Mouse (Mus musculus) spleen, adult 12 weeks (tissue): ENCODE measurements around the gene Rarres2.
A peak's percentile ranks its signal among the peaks of the same experiment; 100 is the strongest.

Experiments used
- DNase-seq: peaks from one replicate; pipeline ENCODE4 v3.0.0; 2022; ENCODE audit warnings: low spot score

The Rarres2 gene

DNA sequence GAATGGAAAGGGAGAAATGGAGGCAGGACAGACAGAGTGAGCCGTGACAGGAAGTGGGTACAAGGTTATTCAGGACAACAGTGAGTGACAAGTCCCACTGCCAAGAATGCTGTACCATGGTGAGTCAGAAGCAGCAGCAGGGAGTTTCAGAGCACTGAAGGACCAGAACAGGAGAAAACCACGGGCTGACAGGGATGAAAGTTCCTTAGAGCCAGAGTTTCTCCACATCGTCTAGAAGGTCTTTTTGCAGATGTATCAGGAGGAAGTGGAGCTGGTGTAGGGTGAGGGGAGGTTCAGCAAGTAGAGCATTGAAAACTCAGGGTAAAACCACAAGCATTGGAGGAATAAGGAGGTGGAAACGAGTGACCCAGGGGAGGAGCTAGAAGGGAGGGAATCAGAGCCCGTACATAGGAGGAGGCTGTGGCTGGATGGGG, 6.6 kb upstream of the Rarres2 start:
- no peak for DNase-seq

- no peak for DNase-seq
Observed at GRCm38 (mm10) chr6:48578736-48579135, 6.1 kb upstream of the Rarres2 start.

DNA sequence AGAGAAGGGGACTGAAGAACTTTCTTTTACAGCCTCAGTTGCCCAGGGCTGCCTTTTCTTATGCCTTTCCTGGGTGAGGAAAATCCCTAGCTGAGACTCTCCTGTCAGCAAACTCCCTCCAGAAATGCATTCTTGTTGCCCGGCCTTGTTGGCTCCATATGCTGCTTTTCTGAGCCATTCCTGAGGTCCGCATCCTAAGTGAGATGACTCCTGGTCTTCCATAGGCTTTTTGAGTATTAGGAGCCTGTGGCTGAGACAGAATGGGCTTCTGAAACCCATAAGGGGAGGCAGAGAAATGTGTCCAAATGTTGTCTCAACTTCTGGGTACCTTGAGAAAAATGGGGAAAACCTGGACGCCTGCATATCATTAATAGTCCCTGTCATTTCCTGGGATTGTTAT, 1.4 kb upstream of the Rarres2 start:
- DNase-seq = no peak

- no peak for DNase-seq
Observed at GRCm38 (mm10) chr6:48573280-48573679, 691 bp upstream of the Rarres2 start.

DNA sequence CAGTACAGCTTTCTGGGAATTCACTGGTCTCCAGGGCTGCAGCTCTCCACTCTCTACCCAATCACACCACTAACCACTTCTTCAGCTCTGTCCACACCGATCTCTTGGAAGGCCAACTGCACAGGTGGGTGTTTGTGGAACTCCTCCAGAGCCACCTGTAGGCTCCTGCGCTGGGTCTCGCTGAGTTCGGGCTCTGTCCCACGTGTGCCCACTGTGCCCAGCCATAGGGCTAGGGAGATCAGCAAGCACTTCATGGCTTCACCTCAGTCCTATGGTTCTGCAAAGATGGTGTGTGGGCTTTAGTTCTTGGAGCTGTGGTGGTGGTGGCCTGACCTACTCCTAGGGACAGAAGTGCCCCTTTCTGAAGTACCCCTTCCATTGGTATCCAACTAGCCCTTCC, 575 bp downstream of the Rarres2 start:
- no peak for DNase-seq

DNA sequence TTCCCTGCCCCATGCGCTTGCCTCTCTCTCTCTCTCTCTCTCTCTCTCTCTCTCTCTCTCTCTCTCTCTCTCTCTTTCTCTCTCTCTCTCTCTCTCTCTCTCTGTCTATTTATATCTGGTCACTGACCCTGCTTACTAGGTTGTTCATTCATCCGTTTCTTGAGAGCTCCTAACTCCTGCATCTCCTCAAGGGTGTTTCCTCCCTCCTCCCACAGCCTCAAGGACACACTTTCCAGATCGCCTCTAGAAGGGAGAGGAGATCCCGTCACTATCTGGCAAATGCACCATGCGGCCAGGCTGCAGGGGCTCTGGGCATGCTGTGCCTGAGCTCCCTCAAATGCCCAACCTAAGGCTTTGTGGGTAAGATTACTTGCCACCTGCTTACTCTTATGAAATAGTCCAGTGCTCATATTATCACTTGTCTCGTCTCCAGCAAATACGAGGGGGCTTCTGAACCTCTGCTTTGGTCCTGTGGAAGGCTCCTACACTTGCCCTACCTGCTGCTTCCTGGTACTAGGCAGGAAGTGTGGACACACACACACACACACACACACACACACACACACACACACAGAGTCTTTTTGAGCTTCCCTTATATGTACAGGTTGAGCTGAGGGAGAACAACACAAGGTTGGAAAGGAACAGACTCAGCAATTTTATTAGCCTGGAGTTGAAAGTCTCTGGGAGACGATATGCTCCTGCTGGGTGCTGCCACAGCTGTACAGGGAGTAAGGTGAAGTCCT, 3.4 kb downstream of the Rarres2 start:
- no peak for DNase-seq

GRCm38 (mm10) chr6:48568036-48568984, 4.3 kb downstream of the Rarres2 start:
- no peak for DNase-seq

DNA sequence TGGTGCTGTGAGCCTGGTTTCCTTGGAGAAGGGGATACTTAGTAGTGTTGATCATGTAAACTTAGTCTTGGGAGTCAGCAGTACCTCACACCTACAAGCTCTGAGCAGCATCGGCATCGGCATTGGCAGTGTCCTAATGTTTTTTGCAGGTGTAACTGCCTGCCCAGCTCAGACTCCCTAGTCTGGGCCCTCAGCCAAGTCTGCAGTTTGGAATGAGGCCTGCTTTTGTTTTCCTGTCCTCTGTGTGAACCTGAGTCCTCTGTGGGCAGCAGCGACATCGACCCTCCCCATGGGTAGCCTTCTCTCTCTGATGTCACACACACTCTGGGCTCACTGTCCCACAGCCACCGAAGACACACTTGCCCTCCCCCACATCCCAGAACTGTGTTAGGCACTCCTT, 6.3 kb downstream of the Rarres2 start:
- no peak for DNase-seq

- DNase-seq = no peak
Observed at GRCm38 (mm10) chr6:48565693-48566310, 6.8 kb downstream of the Rarres2 start.

DNA sequence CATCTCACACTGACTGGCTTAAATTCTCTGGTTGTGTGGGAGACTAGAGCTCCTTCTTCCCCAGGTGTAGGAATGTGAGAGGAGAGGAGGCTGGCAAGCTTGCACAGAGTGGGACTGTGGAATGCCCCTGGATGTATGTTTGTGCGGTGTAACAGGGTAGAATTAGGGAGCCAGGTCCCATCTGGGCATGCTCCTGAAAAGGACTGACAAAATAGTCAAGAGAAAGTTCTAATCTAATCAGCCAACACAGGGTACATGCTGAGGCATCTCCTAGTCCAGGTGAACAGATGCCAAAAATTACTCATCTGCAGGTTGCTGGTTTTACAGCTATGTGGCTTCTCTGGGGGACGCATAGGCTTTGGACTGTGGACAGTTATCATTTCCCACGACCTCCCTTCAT, 16.6 kb downstream of the Rarres2 start:
- no peak for DNase-seq

GRCm38 (mm10) chr6:48555104-48555890, 17.3 kb downstream of the Rarres2 start:
- no peak for DNase-seq

- DNase-seq = peak; percentile 81
Observed at GRCm38 (mm10) chr6:48554280-48555103, 18.1 kb downstream of the Rarres2 start, which contains the start of gene Lrrc61. Gene Lrrc61, plus strand, starts transcription at chr6:48554796.

GRCm38 (mm10) chr6:48553819-48554218, 18.8 kb downstream of the Rarres2 start:
- DNase-seq = no peak

DNA sequence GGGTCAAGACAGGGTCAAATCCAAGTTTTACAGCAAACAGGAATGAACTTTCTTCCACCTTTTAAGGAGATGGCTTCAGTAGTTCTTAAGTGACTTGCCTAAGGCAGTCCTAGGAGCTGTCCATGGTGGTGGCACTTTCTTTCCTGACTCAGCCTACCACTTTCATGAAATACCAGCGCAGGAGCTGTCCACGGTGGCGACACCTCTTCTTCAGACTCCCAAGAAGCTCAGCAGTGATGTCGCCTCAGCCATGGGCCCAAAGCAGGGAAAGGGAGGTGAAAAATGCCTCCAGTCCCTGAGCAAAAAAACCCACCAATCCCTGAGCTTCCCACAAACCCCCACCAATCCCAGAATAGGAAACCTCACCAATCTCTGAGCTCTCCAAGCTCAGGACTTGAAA, 19.7 kb downstream of the Rarres2 start:
- no peak for DNase-seq

GRCm38 (mm10) chr6:48548314-48548713, 24.3 kb downstream of the Rarres2 start:
- DNase-seq = no peak

DNA sequence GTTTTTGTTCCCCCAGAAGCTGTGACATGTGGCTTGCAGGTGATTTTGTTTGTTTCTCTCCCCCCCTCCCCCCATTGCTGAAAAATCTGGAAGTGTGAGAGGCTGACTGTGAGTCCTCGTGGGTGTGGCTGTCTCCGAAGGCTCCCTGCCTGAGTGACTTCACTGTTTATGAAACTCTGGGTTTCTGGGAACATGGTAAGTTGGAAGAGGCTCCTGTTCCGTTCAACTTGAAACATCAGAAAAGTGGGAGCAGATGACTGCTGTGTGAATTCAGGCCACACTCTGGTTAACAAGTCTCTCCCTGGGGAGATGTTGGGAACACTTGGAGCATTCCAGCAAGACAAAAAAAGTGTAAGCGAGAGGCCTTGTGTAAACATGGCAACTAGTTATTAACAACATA, 25.7 kb downstream of the Rarres2 start:
- DNase-seq = no peak

DNA sequence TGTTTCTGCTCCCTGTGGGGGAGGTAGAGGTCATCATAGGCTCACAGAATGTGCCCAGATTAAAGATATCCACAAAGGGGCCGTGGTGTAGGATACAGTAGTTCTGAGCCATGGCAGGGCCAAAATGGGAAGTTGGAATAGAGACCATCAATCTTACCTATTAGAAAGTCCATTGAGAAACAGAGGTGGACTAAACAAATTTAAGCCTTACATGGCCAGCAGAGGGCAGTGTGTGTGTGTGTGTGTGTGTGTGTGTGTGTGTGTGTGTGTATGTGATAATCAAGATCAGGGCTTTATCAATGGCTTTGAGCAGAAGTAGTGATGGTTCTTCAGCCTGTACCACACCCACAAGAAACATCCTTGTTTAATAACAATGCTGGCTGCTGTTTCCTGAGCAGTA, 26.3 kb downstream of the Rarres2 start:
- DNase-seq = no peak

- no peak for DNase-seq
Observed at GRCm38 (mm10) chr6:48545251-48545650, 27.3 kb downstream of the Rarres2 start.

GRCm38 (mm10) chr6:48542631-48543030, 30.0 kb downstream of the Rarres2 start:
- no peak for DNase-seq

GRCm38 (mm10) chr6:48541560-48542450, 30.8 kb downstream of the Rarres2 start:
- DNase-seq = no peak
